Mouse (Mus musculus) lung, adult 2 months (tissue): ENCODE measurements around the gene Tmem94.

Experiments
- CTCF ChIP-seq: fragments of 200-500 bp; IDR thresholded peaks from 2 replicates; pipeline ENCODE4 v1.5.1; 2011; ENCODE audit warnings: mild to moderate bottlenecking, low read length, control low read depth; ENCODE audit not compliant: insufficient read depth
- POLR2A ChIP-seq: fragments of 200-500 bp; IDR thresholded peaks from 2 replicates; pipeline ENCODE4 v1.6.1; 2011; ENCODE audit warnings: low read depth, mild to moderate bottlenecking, control low read depth, low read length, borderline replicate concordance; ENCODE audit errors: extremely low read depth

DNA sequence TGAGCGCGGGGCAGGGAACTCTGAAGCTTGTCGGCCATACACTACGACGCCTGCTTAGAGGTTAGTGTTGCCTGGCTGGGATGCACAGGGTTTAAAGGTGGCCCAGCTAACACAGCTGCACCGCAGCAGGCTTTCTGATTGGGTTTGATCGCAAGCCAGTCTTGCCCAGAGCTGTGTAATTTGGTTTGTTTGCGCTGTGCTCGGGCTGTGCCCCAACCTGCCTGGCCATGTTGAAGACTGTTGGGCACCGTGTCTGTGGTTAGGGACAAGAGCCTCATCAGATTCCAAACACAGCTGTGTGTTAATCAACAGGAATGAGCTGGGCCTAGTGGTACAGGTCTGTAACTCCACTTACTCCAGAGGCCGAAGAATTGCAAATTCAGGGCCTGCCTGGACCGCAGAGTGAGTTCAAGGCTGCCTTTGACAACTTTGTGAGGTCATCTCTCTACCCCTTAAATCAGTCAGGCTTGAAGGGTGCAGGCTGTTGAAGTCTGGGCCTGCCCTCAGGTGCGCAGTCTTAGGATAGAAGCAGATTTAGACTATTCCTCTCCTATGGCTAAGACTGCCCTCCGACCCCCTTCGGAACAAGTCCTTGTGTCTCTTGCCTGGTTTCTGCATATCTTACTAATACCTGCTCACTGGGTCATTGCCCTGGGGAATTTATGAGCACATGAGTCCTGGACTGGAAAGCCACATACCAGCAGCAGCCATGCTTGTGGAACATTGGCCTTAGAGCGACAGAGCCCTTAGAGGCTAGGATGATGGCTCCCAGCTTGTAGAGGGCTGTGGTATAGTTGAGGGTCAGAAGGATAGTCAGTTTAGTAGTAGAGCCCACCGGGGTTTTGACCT is 12.5 kb downstream of the Tmem94 start:
- TF ChIP-seq CTCF (no peak), POLR2A (no peak)
